Mouse (Mus musculus): ENCODE data around the gene Hoxc4.
A peak's percentile ranks its signal among the peaks of the same experiment; 100 is the strongest.

Gene Hoxc4

GRCm38 (mm10) chr15:102990461-102991397, 28.0 kb upstream of the Hoxc4 start, which contains the start of gene Hoxc8:
Hoxc8 (plus strand) TSS chr15:102990607.
- no peak for DNase-seq (ENCODE audit: low read depth, low spot score)

GRCm38 (mm10) chr15:102991782-102992181, 27.0 kb upstream of the Hoxc4 start:
- DNase-seq (ENCODE audit: low read depth, low spot score): no peak

- no peak for DNase-seq (ENCODE audit: low read depth, low spot score)
Measured at GRCm38 (mm10) chr15:102992206-102992605, 26.5 kb upstream of the Hoxc4 start.

GRCm38 (mm10) chr15:102992863-102993262, 25.9 kb upstream of the Hoxc4 start:
- no peak for DNase-seq (ENCODE audit: low read depth, low spot score)

- no peak for DNase-seq (ENCODE audit: low read depth, low spot score)
Measured at GRCm38 (mm10) chr15:102996548-102996947, 22.2 kb upstream of the Hoxc4 start.

GRCm38 (mm10) chr15:102997431-102997830, 21.3 kb upstream of the Hoxc4 start:
- DNase-seq (ENCODE audit: low read depth, low spot score): no peak

GRCm38 (mm10) chr15:102997939-102998355, 20.8 kb upstream of the Hoxc4 start, which contains the start of gene Hoxc6:
Hoxc6 (plus strand) TSS chr15:102998257.
- DNase-seq (ENCODE audit: low read depth, low spot score): no peak

- no peak for DNase-seq (ENCODE audit: low read depth, low spot score)
Measured at GRCm38 (mm10) chr15:102998608-102999182, 20.0 kb upstream of the Hoxc4 start.

- DNase-seq (ENCODE audit: low read depth, low spot score): peak; percentile 75
Measured at GRCm38 (mm10) chr15:102999183-102999831, 19.4 kb upstream of the Hoxc4 start.

- no peak for DNase-seq (ENCODE audit: low read depth, low spot score)
Measured at GRCm38 (mm10) chr15:102999955-103000354, 18.8 kb upstream of the Hoxc4 start.

- DNase-seq (ENCODE audit: low read depth, low spot score): no peak
Measured at GRCm38 (mm10) chr15:103000501-103000901, 18.2 kb upstream of the Hoxc4 start.

- DNase-seq (ENCODE audit: low read depth, low spot score): no peak
Measured at GRCm38 (mm10) chr15:103001370-103001769, 17.4 kb upstream of the Hoxc4 start.

GRCm38 (mm10) chr15:103002156-103002555, 16.6 kb upstream of the Hoxc4 start:
- DNase-seq (ENCODE audit: low read depth, low spot score): no peak

GRCm38 (mm10) chr15:103002821-103003448, 15.8 kb upstream of the Hoxc4 start:
- no peak for DNase-seq (ENCODE audit: low read depth, low spot score)

GRCm38 (mm10) chr15:103005308-103005707, 13.4 kb upstream of the Hoxc4 start:
- DNase-seq (ENCODE audit: low read depth, low spot score): no peak

GRCm38 (mm10) chr15:103005797-103006196, 12.9 kb upstream of the Hoxc4 start:
- no peak for DNase-seq (ENCODE audit: low read depth, low spot score)

GRCm38 (mm10) chr15:103006326-103006725, 12.4 kb upstream of the Hoxc4 start:
- no peak for DNase-seq (ENCODE audit: low read depth, low spot score)

- no peak for DNase-seq (ENCODE audit: low read depth, low spot score)
Measured at GRCm38 (mm10) chr15:103009265-103010111, 9.2 kb upstream of the Hoxc4 start.

GRCm38 (mm10) chr15:103010112-103010846, 8.5 kb upstream of the Hoxc4 start:
- DNase-seq (ENCODE audit: low read depth, low spot score): no peak
